Mouse (Mus musculus) heart, adult 2 months (tissue): Measurements from ENCODE around the gene Mcam.

Experiments used
- CTCF ChIP-seq: fragments of 200-600 bp; IDR thresholded peaks from 2 replicates; pipeline ENCODE4 v1.8.1; 2022; ENCODE audit warnings: antibody characterized with exemption, mild to moderate bottlenecking, moderate library complexity
- EP300 ChIP-seq: fragments of 200-500 bp; IDR thresholded peaks from 2 replicates; pipeline ENCODE4 v1.6.1; 2011; ENCODE audit warnings: low read depth, low read length, control low read depth; ENCODE audit not compliant: insufficient read depth
- POLR2A ChIP-seq: fragments of 200-500 bp; IDR thresholded peaks from 2 replicates; pipeline ENCODE4 v1.6.1; 2011; ENCODE audit warnings: mild to moderate bottlenecking, low read depth, low read length, control low read depth; ENCODE audit not compliant: insufficient read depth

GRCm38 (mm10) chr9:44096536-44096935, 37.7 kb upstream of the Mcam start:
- TF ChIP-seq EP300 (peak; percentile 64; the same call in 1 of the 2 replicates), CTCF (no peak), POLR2A (peak; percentile 48)
